Mouse (Mus musculus): ENCODE measurements around the gene Olfr523. TPM values are rescaled to one million over a fixed set of nuclear protein-coding genes. Genes with fewer than 3 reads are reported as not detected.

Gene Olfr523
- polyA plus RNA-seq, 1 experiment from 2014 or later, result not detected

GRCm38 (mm10) chr7:140186646-140187620, 13.9 kb downstream of the Olfr523 start:
- H3K27me3 ChIP-seq, result no peaks in the 10 kb centered on the region
- no peak overlapping the region for H3K4me2 ChIP-seq (replicated peaks)
- no peaks in the 10 kb centered on the region for H3K9me3 ChIP-seq
- H3K27ac ChIP-seq, result no peak overlapping the region
- H3K36me3 ChIP-seq, result no peaks in the 10 kb centered on the region
- no peak overlapping the region for H3K4me3 ChIP-seq
- WGBS, result 62% methylated on average over 18 of the region's 18 CpGs
- ATAC-seq (ENCODE audit: low FRiP score, low read depth), result no peak
- no peak overlapping the region for H3K9ac ChIP-seq
- H3K4me1 ChIP-seq, result 0 out of 2 replicates have a peak, but pooled peaks cover 3% of the 10 kb centered on the region

DNA sequence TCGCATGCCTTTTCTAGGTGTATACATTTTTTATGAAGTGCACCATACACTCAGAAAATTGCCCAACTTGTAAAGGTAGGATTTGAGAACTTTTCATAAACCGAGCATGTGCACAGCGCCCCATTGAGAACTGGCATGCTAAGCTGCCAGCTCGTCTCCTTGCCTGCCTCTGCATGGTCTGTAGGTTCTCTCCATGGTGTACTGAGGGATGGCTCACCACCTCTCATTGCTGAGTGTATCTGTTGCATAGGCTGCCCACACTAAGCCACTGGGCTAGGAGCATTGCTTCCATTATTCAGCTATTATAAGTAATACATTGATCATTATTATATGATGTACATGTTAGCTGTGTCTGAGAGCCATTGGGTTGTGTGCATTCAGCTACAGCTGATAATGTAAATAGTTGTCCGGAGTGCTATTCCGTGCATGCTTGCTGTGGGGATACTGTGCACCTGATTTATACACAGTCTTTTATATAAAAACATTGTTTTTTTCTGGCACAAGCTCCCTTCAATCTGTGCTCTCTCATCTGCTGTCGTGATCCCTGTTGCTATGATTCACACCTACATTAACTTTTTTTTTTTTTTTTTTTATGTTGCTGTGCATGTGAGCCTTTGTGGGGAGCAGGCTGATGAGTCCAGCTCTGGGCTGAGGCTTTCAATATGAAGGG, 14.8 kb downstream of the Olfr523 start:
- H3K27me3 ChIP-seq, result no peaks in the 10 kb centered on the region
- no peak overlapping the region for H3K4me3 ChIP-seq
- no peak for ATAC-seq (ENCODE audit: low FRiP score, low read depth)
- no peaks in the 10 kb centered on the region for H3K9me3 ChIP-seq
- H3K4me2 ChIP-seq (replicated peaks), result no peak overlapping the region
- WGBS, result 78% methylated on average over 7 of the region's 7 CpGs
- H3K36me3 ChIP-seq, result no peaks in the 10 kb centered on the region
- H3K4me1 ChIP-seq, result 0 out of 2 replicates have a peak, but pooled peaks cover 3% of the 10 kb centered on the region
- H3K27ac ChIP-seq, result no peak overlapping the region
- H3K9ac ChIP-seq, result no peak overlapping the region

- Histone ChIP-seq H3K4me1 (0 out of 2 replicates have a peak, but pooled peaks cover 3% of the 10 kb centered on the region), H3K27me3 (no peaks in the 10 kb centered on the region), H3K9ac (no peak overlapping the region), H3K36me3 (no peaks in the 10 kb centered on the region), H3K4me2 (replicated peaks) (no peak overlapping the region), H3K9me3 (no peaks in the 10 kb centered on the region), H3K27ac (no peak overlapping the region), H3K4me3 (no peak overlapping the region)
- ATAC-seq (ENCODE audit: low FRiP score, low read depth), result no peak
- WGBS, result 67% methylated on average over 4 of the region's 4 CpGs
These were observed 15.6 kb downstream of the Olfr523 start for GRCm38 (mm10) chr7:140188391-140189328.

- Histone ChIP-seq H3K27me3 (no peaks in the 10 kb centered on the region), H3K4me1 (0 out of 2 replicates have a peak, but pooled peaks cover 3% of the 10 kb centered on the region), H3K27ac (no peak overlapping the region), H3K9ac (no peak overlapping the region), H3K4me2 (replicated peaks) (no peak overlapping the region), H3K9me3 (no peaks in the 10 kb centered on the region), H3K4me3 (no peak overlapping the region), H3K36me3 (no peaks in the 10 kb centered on the region)
- WGBS, result 71% methylated on average over 1 of the region's 1 CpGs
- no peak for ATAC-seq (ENCODE audit: low FRiP score, low read depth)
These were observed 17.4 kb downstream of the Olfr523 start for GRCm38 (mm10) chr7:140190435-140190834.

DNA sequence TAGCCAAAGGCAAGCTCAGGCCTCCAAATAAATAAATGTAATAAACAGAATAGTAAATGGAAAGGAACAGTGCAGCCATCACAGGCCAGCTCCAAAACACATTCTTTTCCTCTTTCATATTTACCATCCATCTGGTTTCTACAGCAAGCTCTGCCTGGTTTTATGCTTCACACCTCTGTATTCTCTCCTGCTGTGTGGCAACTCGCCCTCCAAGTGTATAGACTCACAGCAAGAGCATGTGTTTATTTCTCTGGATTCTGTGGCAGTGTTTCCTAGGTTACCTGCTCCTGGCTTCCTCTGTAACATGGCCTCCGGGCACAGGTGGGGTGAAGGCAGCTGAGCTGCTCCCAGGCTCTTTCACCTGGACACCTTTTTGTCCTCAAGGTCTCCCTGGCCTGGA, 19.4 kb downstream of the Olfr523 start:
- no peak overlapping the region for H3K4me3 ChIP-seq
- no peaks in the 10 kb centered on the region for H3K4me1 ChIP-seq
- H3K36me3 ChIP-seq, result no peaks in the 10 kb centered on the region
- no peaks in the 10 kb centered on the region for H3K9me3 ChIP-seq
- H3K27me3 ChIP-seq, result no peaks in the 10 kb centered on the region
- no peak overlapping the region for H3K4me2 ChIP-seq (replicated peaks)
- no peak overlapping the region for H3K27ac ChIP-seq
- H3K9ac ChIP-seq, result no peak overlapping the region
- no peak for ATAC-seq (ENCODE audit: low FRiP score, low read depth)
- 51% methylated on average over 2 of the region's 2 CpGs for WGBS

DNA sequence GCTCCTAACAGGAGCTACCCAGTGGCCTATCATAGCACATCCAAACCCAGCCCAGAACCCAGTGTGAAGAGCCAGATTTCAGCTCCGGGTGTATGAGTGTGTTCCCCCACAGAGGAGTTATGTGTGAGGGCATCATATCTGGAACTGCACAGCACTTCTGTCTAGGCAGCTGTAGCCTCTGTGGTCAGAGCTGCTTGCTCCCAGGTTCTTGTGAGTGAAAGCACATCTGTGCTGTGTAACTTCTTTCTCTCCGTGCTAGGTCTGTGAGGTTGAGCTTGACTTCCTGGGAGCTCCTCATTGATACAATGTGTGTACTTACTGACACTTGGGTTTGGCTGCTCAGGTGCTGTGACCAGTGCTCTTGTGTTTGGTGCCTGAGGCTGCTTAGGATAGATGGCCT, 19.8 kb downstream of the Olfr523 start:
- H3K9ac ChIP-seq, result no peak overlapping the region
- H3K4me2 ChIP-seq (replicated peaks), result no peak overlapping the region
- H3K27ac ChIP-seq, result no peak overlapping the region
- H3K27me3 ChIP-seq, result no peaks in the 10 kb centered on the region
- no peaks in the 10 kb centered on the region for H3K4me1 ChIP-seq
- no peaks in the 10 kb centered on the region for H3K9me3 ChIP-seq
- no peaks in the 10 kb centered on the region for H3K36me3 ChIP-seq
- H3K4me3 ChIP-seq, result no peak overlapping the region
- ATAC-seq (ENCODE audit: low FRiP score, low read depth), result no peak
- 86% methylated on average over 2 of the region's 2 CpGs for WGBS

- Histone ChIP-seq H3K4me3 (no peak overlapping the region), H3K4me2 (replicated peaks) (no peak overlapping the region), H3K4me1 (no peaks in the 10 kb centered on the region), H3K27ac (no peak overlapping the region), H3K9ac (no peak overlapping the region), H3K36me3 (no peaks in the 10 kb centered on the region), H3K27me3 (no peaks in the 10 kb centered on the region), H3K9me3 (no peaks in the 10 kb centered on the region)
- ATAC-seq (ENCODE audit: low FRiP score, low read depth), result no peak
- 86% methylated on average over 4 of the region's 4 CpGs for WGBS
These were observed 21.0 kb downstream of the Olfr523 start for GRCm38 (mm10) chr7:140194031-140194430.

DNA sequence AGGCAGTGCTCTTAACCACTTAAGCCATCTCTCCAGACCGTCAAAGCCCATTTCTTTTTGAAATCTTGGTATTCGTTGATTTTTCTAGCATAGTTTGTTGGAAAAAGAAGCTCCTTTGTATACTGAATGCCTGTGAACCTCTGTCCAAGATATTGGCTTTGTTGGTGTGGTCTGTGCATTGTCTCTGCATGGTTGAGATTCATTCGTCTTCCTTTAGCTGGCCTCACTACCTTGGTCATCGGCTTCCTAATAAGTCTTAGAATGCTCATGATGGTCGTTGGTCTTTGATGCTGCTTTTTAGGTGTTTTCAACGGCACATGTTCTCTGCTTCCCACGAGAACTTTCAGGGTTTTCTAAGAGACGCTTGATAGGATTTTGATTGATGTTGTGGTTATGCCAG, 23.0 kb downstream of the Olfr523 start:
- WGBS, result 80% methylated on average over 8 of the region's 8 CpGs
- no peak overlapping the region for H3K27ac ChIP-seq
- H3K4me3 ChIP-seq, result no peak overlapping the region
- H3K9ac ChIP-seq, result no peak overlapping the region
- H3K36me3 ChIP-seq, result no peaks in the 10 kb centered on the region
- no peaks in the 10 kb centered on the region for H3K4me1 ChIP-seq
- no peak overlapping the region for H3K4me2 ChIP-seq (replicated peaks)
- no peak for ATAC-seq (ENCODE audit: low FRiP score, low read depth)
- no peaks in the 10 kb centered on the region for H3K9me3 ChIP-seq
- no peaks in the 10 kb centered on the region for H3K27me3 ChIP-seq

- Histone ChIP-seq H3K36me3 (no peaks in the 10 kb centered on the region), H3K9me3 (no peaks in the 10 kb centered on the region), H3K27me3 (no peaks in the 10 kb centered on the region; the same call in 1 of the 2 replicates), H3K4me3 (no peak overlapping the region), H3K27ac (no peak overlapping the region), H3K4me1 (no peaks in the 10 kb centered on the region), H3K9ac (no peak overlapping the region), H3K4me2 (replicated peaks) (no peak overlapping the region)
- 87% methylated on average over 4 of the region's 4 CpGs for WGBS
- no peak for ATAC-seq (ENCODE audit: low FRiP score, low read depth)
These were observed 28.1 kb downstream of the Olfr523 start for GRCm38 (mm10) chr7:140201090-140201489.

GRCm38 (mm10) chr7:140205864-140206263, 32.8 kb downstream of the Olfr523 start, which contains the start of gene Olfr524:
TSS of gene Olfr524 (minus strand) at chr7:140205964.
- Histone ChIP-seq H3K36me3 (no peaks in the 10 kb centered on the region), H3K9ac (no peak within 1 kb of the TSS), H3K4me1 (no peaks in the 10 kb centered on the region)

DNA sequence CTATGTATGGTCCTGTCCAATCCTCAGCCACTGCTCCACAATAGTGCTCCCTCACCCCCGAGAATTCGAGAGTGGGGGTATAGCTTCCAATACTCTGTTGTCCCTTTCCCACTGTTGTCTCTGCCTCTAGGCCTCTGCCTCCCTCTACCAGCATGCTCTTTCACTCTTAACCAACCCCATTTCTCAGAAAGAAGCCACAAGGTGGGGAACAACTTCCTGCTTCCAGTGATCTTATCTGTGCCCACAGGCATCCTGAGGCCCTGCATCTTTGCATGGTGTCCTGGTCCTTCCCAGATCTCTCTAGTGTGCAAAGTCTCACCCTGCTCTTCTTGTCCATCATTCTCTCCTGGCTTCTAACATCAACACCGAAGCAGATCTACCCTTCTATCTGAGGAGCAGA, 33.9 kb downstream of the Olfr523 start:
- 83% methylated on average over 3 of the region's 3 CpGs for WGBS
- Histone ChIP-seq H3K27me3 (no peaks in the 10 kb centered on the region; the same call in 1 of the 2 replicates), H3K9me3 (no peaks in the 10 kb centered on the region), H3K4me2 (replicated peaks) (no peak overlapping the region), H3K4me1 (no peaks in the 10 kb centered on the region), H3K4me3 (no peak overlapping the region), H3K9ac (no peak overlapping the region), H3K27ac (no peak overlapping the region), H3K36me3 (no peaks in the 10 kb centered on the region)
- no peak for ATAC-seq (ENCODE audit: low FRiP score, low read depth)

More at GRCm38 (mm10) chr7:140205864-140206263, 32.8 kb downstream of the Olfr523 start, which contains the start of gene Olfr524:
- H3K9me3 ChIP-seq, result no peaks in the 10 kb centered on the region
- no peaks in the 10 kb centered on the region; the same call in 1 of the 2 replicates for H3K27me3 ChIP-seq
- H3K4me2 ChIP-seq (replicated peaks), result no peak within 1 kb of the TSS
- no peak for ATAC-seq (ENCODE audit: low FRiP score, low read depth)
- H3K4me3 ChIP-seq, result no peak within 1 kb of the TSS
- no peak within 1 kb of the TSS for H3K27ac ChIP-seq

All from limb, embryonic 13.5 days (tissue).